Mouse (Mus musculus) E14TG2a.4 (cell line): Measurements from ENCODE around the gene Ptprb.

Experiments
- CTCF ChIP-seq: conservative IDR thresholded peaks from 2 replicates; pipeline ENCODE4 v1.5.1; 2014; ENCODE audit warnings: low read length
- POU5F1 ChIP-seq: IDR thresholded peaks from 2 replicates; pipeline ENCODE4 v1.6.1; 2014; ENCODE audit warnings: low read length, borderline replicate concordance

DNA sequence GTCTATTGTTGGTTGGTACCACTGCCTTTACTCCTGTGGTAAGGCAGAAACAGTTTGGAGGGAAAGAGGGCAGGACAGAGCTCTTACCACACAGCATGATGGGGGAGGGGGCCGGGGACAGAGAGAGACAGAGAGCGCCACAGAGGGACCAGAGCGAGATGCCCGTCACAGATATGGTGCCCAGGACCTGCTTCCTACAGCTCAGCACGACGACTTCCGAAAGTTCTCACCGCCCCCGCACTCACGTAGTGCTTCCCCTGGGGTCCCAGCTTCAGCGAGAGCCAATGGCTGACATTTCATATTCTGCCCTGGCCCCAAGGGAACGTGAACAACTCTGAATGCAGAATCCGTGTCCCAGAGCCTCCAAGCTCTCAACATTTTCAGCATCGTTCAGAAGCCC is 122.2 kb downstream of the Ptprb start:
- TF ChIP-seq CTCF (no peak), POU5F1 (no peak)
